Mouse (Mus musculus) E14TG2a.4 (cell line): Measurements from ENCODE around the gene Fibcd1.

Experiments
- H3K27me3 ChIP-seq: 2 replicates; pipeline ENCODE4 v1.6.1; 2014; ENCODE audit warnings: low read length, control low read depth; ENCODE audit not compliant: insufficient read depth
- H3K36me3 ChIP-seq: 2 replicates; pipeline ENCODE4 v1.6.1; 2014; ENCODE audit warnings: low read length, control low read depth; ENCODE audit not compliant: insufficient read depth
- H3K4me1 ChIP-seq: replicated peaks from 2 replicates; pipeline ENCODE4 v1.6.1; 2014; ENCODE audit warnings: low read depth, low read length, control low read depth
- H3K4me3 ChIP-seq: replicated peaks from 2 replicates; pipeline ENCODE4 v1.5.1; 2014; ENCODE audit warnings: mild to moderate bottlenecking, low read length
- H3K9me3 ChIP-seq: 2 replicates; pipeline ENCODE4 v1.6.1; 2014; ENCODE audit warnings: low read length, control low read depth
- CTCF ChIP-seq: conservative IDR thresholded peaks from 2 replicates; pipeline ENCODE4 v1.5.1; 2014; ENCODE audit warnings: low read length
- NANOG ChIP-seq: IDR thresholded peaks from 2 replicates; pipeline ENCODE4 v1.6.1; 2014; ENCODE audit warnings: borderline replicate concordance, low read length, mixed read lengths
- POU5F1 ChIP-seq: IDR thresholded peaks from 2 replicates; pipeline ENCODE4 v1.6.1; 2014; ENCODE audit warnings: low read length, borderline replicate concordance

Gene Fibcd1

DNA sequence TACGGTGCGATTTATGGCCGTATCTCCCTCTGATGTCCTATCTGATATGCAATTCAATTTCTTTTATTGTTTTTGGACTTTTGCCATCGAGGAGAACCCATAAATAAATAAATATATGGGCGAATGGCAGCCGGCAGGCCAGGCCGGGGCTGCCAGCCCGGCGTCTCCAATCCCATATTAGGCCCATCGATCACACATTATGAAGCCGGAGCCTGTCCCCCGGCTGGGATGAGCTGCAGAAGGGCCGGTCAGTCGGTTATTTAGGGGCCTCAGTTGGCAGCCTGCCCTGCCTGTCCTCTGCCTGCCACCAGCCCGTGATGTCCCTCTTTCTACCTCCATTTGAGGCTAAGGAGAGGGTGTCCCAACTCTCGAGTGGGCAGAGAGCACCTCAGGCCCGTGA lies 32.8 kb upstream of the Fibcd1 start:
- TF ChIP-seq CTCF (no peak), POU5F1 (no peak), NANOG (no peak)
- Histone ChIP-seq H3K36me3 (no peaks in the 10 kb centered on the region), H3K9me3 (no peaks in the 10 kb centered on the region), H3K4me1 (peaks cover 23% of the 10 kb centered on the region), H3K4me3 (no peak overlapping the region), H3K27me3 (peaks cover 91% of the 10 kb centered on the region)

DNA sequence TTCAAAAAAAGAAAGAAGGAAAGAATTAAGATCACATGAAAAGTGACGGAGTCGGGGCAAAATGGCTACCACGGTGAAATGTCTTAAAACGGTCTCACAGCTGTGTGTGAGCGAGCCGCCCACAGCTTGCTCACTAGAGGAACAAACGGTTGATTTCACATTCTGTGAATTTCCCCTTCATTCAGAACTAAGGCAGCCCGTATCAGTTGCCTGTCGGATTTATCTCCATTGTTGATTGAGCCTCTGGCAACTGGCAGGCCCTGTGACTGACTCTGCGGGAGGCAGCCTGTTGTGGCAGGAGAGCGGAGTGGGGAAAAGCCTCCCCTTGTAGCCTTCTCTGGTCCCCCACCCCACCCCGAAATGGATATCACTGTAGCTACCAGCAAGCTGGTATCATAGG lies 30.6 kb upstream of the Fibcd1 start:
- no peak overlapping the region for H3K4me3 ChIP-seq
- H3K9me3 ChIP-seq, result peaks cover 5% of the 10 kb centered on the region; the same call in 1 of the 2 replicates
- peaks cover 75% of the 10 kb centered on the region for H3K27me3 ChIP-seq
- H3K4me1 ChIP-seq, result peaks cover 19% of the 10 kb centered on the region
- no peaks in the 10 kb centered on the region for H3K36me3 ChIP-seq
- TF ChIP-seq NANOG (no peak), CTCF (no peak), POU5F1 (no peak)

DNA sequence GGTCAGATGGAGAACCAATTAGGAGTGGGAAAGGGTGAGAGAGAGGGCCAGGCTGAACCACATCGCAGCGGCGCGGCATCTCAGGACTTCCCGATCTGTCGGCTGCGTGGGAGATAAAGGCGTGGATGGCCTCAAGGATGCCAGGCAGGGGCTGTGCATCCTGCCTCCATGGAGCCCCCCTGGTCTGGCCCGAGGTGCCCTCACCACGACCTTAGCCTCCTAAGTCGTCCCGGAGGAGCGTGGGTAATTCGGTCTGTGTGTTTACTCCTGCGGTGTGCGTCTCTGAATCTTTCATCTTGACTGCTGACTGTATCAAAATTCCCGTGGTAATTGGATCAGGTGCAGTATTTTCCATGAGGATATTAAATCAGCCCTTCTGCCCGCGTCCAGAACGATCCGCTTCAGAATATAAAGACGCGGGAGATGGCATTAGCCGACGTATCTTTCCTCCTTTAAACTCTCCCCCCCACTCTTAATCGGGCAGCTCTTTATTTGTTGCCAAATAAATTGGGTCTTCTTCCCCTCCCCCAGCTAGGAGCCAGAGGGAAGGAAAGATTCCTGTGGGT lies 28.6 kb upstream of the Fibcd1 start:
- H3K4me1 ChIP-seq, result peaks cover 11% of the 10 kb centered on the region
- H3K36me3 ChIP-seq, result no peaks in the 10 kb centered on the region
- no peak overlapping the region for H3K4me3 ChIP-seq
- H3K9me3 ChIP-seq, result peaks cover 5% of the 10 kb centered on the region; the same call in 1 of the 2 replicates
- no peak for TF ChIP-seq NANOG
- no peak for TF ChIP-seq POU5F1
- TF ChIP-seq CTCF, result no peak
- H3K27me3 ChIP-seq, result peaks cover 59% of the 10 kb centered on the region

DNA sequence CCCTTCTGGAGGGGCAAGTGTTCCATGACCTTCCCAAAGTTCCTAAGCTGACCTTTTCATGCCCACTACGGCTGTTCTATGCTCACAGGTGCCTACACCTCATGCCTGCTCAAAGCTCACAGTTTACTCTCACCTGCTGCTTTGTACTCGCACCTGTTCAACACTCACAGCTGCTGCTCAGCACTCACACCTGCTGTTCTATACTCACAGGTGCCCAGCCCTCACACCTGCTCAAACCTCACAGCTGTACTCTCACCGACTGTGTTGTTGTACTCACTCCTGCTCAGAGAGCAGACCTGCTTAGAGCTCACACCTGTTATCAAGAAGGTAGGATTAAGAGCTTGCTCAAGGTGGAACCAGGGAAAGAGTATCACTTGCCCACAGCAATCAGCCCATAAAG lies 24.9 kb upstream of the Fibcd1 start:
- H3K9me3 ChIP-seq, result peaks cover 5% of the 10 kb centered on the region; the same call in 1 of the 2 replicates
- TF ChIP-seq CTCF (no peak), POU5F1 (no peak), NANOG (no peak)
- H3K36me3 ChIP-seq, result no peaks in the 10 kb centered on the region
- peaks cover 35% of the 10 kb centered on the region for H3K27me3 ChIP-seq
- no peak overlapping the region for H3K4me3 ChIP-seq
- peaks cover 19% of the 10 kb centered on the region for H3K4me1 ChIP-seq

DNA sequence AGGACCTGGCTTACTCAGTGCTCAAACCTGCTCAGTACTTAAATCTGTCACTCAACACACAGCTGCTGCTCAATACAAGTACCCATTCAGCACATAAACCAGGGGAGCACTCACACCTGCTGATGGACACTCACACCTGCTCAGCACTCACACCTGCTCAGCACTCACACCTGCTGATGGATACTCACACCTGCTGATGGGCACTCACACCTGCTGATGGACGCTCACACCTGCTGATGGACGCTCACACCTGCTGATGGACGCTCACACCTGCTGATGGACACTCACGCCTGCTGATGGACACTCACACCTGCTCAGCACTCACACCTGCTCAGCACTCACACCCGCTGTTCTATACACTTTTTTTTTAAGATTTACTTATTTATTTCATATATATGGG lies 23.9 kb upstream of the Fibcd1 start:
- no peak for TF ChIP-seq POU5F1
- TF ChIP-seq CTCF, result no peak
- no peak for TF ChIP-seq NANOG
- no peaks in the 10 kb centered on the region for H3K36me3 ChIP-seq
- H3K27me3 ChIP-seq, result peaks cover 33% of the 10 kb centered on the region
- H3K4me3 ChIP-seq, result no peak overlapping the region
- peaks cover 5% of the 10 kb centered on the region; the same call in 1 of the 2 replicates for H3K9me3 ChIP-seq
- H3K4me1 ChIP-seq, result peaks cover 23% of the 10 kb centered on the region

DNA sequence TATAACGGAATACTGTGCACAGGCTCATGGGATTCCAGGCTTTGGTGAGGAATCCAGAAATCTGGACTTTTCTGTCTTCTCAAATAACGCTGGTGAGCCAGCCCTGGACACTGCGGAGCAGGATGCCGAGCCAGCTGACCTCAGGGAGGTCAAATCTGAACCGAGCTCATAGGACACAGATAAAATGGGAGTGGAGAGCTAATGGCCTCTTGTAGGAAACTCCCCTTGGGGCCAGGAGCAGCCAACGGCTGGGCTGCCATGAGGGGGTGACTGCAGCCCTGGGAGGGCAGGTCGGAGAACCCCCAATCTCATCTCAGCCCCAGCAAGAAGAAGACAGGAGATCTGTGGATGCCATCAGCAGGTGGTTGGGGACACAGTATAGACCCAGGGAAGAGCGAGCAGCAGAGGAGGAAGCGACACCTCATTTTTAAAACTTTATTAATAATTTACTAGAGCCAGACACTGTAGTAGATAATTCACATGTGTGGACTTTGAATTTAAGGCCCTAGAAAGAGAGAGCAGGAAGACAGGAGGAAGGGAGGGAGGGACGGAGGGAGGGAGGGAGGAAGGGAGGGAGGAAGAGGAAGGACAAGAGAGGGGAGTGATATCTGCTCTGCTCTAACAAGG lies 22.8 kb upstream of the Fibcd1 start:
- TF ChIP-seq NANOG (no peak), POU5F1 (no peak), CTCF (no peak)
- Histone ChIP-seq H3K4me3 (no peak overlapping the region), H3K27me3 (peaks cover 30% of the 10 kb centered on the region), H3K4me1 (peaks cover 23% of the 10 kb centered on the region), H3K9me3 (peaks cover 5% of the 10 kb centered on the region; the same call in 1 of the 2 replicates), H3K36me3 (no peaks in the 10 kb centered on the region)

DNA sequence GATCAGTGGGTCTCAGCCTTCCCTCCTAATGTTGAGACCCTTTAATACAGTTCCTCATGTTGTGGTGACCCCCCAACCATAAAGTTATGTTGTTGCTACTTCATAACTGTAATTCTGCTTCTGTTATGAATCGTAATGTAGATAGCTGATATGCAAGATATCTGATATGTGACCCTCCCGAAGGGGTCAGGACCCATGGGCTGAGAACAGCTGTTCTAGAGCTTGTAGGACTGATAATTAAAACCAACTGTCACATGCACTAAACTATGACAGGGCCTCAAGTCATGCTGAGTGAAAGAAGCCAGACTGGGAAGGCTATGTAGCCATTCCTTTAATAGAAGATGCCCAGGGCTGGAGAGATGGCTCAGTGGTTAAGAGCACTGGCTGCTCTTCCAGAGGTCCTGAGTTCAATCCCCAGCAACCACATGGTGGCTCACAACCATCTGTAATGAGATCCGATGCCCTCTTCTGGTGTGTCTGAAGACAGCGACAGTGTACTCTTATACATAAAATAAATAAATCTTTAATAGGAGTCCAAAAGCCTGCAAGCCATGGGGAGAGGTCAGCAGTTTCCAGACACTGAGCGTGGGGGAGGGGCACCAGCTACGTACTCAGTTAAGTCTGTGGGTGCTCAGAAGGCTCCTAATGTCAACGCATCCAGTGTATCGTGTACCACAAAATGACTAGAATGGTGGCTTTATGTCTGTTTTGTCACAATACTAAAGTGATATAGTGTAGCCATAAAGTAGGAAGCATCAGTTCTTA lies 22.1 kb upstream of the Fibcd1 start:
- H3K9me3 ChIP-seq, result peaks cover 5% of the 10 kb centered on the region; the same call in 1 of the 2 replicates
- TF ChIP-seq CTCF, result no peak
- TF ChIP-seq POU5F1, result no peak
- TF ChIP-seq NANOG, result no peak
- no peak overlapping the region for H3K4me3 ChIP-seq
- H3K4me1 ChIP-seq, result peaks cover 23% of the 10 kb centered on the region
- no peaks in the 10 kb centered on the region for H3K36me3 ChIP-seq
- H3K27me3 ChIP-seq, result peaks cover 30% of the 10 kb centered on the region

DNA sequence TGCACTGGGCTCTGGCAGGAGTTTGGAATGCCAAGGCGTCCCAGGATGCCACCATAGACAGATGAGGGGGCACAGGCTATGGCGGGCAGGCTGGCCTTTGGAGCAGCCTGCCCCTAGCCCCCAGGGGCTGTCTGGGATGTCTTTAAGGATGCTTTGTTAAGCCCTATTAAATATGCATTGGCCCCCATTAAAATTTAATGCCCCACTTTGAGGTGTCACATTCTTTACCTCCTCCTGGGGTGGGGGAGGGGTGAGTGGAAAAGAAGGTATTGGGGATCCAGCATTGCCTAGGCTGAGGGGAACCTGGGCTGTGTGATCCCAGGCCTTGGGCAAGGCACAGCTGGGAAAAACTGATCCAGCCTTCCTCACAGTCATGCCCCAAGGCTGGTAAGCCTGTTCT lies 20.0 kb upstream of the Fibcd1 start:
- no peaks in the 10 kb centered on the region for H3K36me3 ChIP-seq
- H3K4me1 ChIP-seq, result peaks cover 18% of the 10 kb centered on the region
- no peak for TF ChIP-seq CTCF
- TF ChIP-seq NANOG, result peak; percentile 63; the same call in 1 of the 2 replicates

More for the DNA sequence above, 20.0 kb upstream of the Fibcd1 start:
- Histone ChIP-seq H3K9me3 (no peaks in the 10 kb centered on the region), H3K27me3 (peaks cover 45% of the 10 kb centered on the region), H3K4me3 (no peak overlapping the region)
